ENCODE assay signal across 8 mouse cellular contexts in genomic region chr1:165775518-165776294, GRCm38 (mm10). TPM values are rescaled to one million over a fixed set of nuclear protein-coding genes. Genes with fewer than 3 reads are reported as not detected.
DNase-seq lines count a peak whose midpoint lies in the region; ATAC-seq lines count a peak whose summit lies in the region.

No protein-coding gene starts in this region.

- H3K9me3 ChIP-seq in embryonic facial prominence, embryonic 14.5 days (ENCODE audit: control insufficient read depth, low read length), result no peaks in the 10 kb centered on the region
- no peaks in the 10 kb centered on the region for H3K9me3 ChIP-seq in intestine, embryonic 14.5 days (ENCODE audit: control insufficient read depth, low read length)
- no peaks in the 10 kb centered on the region for H3K9me3 ChIP-seq in liver, embryonic 13.5 days (replicated peaks)

- DNase-seq in ovary, postnatal 14 days (ENCODE audit: low spot score), result peak; percentile 41
- DNase-seq in ovary, adult 18-20 months (ENCODE audit: low spot score), result no peak
- DNase-seq in embryonic facial prominence, embryonic 14.5 days (ENCODE audit: low spot score), result peak; percentile 88
- DNase-seq in intestine, embryonic 14.5 days (ENCODE audit: low spot score), result peak; percentile 60
- no peak for DNase-seq in liver, embryonic 13.5 days
- peak; percentile 83 for DNase-seq in retina, postnatal 1 day
- no peak for DNase-seq in testis, postnatal 10 days (ENCODE audit: low spot score)

- peaks cover 3% of the 10 kb centered on the region for H3K4me1 ChIP-seq in embryonic facial prominence, embryonic 14.5 days (ENCODE audit: control insufficient read depth, insufficient read depth, low read length)
- H3K4me1 ChIP-seq in intestine, embryonic 14.5 days (replicated peaks; ENCODE audit: control insufficient read depth, insufficient read depth, low read length), result peaks cover 5% of the 10 kb centered on the region
- H3K4me1 ChIP-seq in liver, embryonic 13.5 days (replicated peaks), result peaks cover 44% of the 10 kb centered on the region

- peaks cover 11% of the 10 kb centered on the region; the same call in 1 of the 2 replicates for H3K27me3 ChIP-seq in embryonic facial prominence, embryonic 14.5 days (replicated peaks; ENCODE audit: control insufficient read depth, insufficient read depth, low read length)
- no peaks in the 10 kb centered on the region for H3K27me3 ChIP-seq in intestine, embryonic 14.5 days (replicated peaks; ENCODE audit: control insufficient read depth, insufficient read depth, low read length)
- H3K27me3 ChIP-seq in liver, embryonic 13.5 days, result no peaks in the 10 kb centered on the region

- WGBS in embryonic facial prominence, embryonic 14.5 days, result 45% methylated on average over 19 of the region's 19 CpGs
- WGBS in intestine, embryonic 14.5 days, result 51% methylated on average over 19 of the region's 19 CpGs
- WGBS in liver, embryonic 13.5 days (ENCODE audit: insufficient replicate concordance), result 48% methylated on average over 19 of the region's 19 CpGs

- 0 out of 2 replicates have a peak, but pooled peaks cover 8% of the 10 kb centered on the region for H3K36me3 ChIP-seq in embryonic facial prominence, embryonic 14.5 days (ENCODE audit: control insufficient read depth, insufficient read depth, low read length)
- peaks cover 16% of the 10 kb centered on the region for H3K36me3 ChIP-seq in intestine, embryonic 14.5 days (ENCODE audit: control insufficient read depth, insufficient read depth, low read length)
- H3K36me3 ChIP-seq in liver, embryonic 13.5 days, result peaks cover 47% of the 10 kb centered on the region

- no peak overlapping the region for H3K27ac ChIP-seq in embryonic facial prominence, embryonic 14.5 days (replicated peaks; ENCODE audit: low read depth, low read length)
- no peak overlapping the region for H3K27ac ChIP-seq in intestine, embryonic 14.5 days (ENCODE audit: low read depth)
- H3K27ac ChIP-seq in liver, embryonic 13.5 days, result no peak overlapping the region

- ATAC-seq in activated CD4-positive, CD25-positive, alpha-beta regulatory T cell, adult 4 months, result peak; percentile 58
- peak; percentile 24; the same call in 1 of the 2 replicates for ATAC-seq in embryonic facial prominence, embryonic 14.5 days (ENCODE audit: low read depth)
- no peak for ATAC-seq in intestine, embryonic 14.5 days (replicated peaks; ENCODE audit: low FRiP score, low TSS enrichment, low read depth)
- no peak for ATAC-seq in liver, embryonic 13.5 days (ENCODE audit: low read depth)

- H3K4me2 ChIP-seq in embryonic facial prominence, embryonic 14.5 days (ENCODE audit: low read depth, low read length), result no peak overlapping the region
- 0 out of 2 replicates have a peak overlapping the region, but pooled peaks have one; percentile 6 for H3K4me2 ChIP-seq in intestine, embryonic 14.5 days (ENCODE audit: low read length)
- H3K4me2 ChIP-seq in liver, embryonic 13.5 days, result peak overlapping the region; percentile 41

- H3K9ac ChIP-seq in embryonic facial prominence, embryonic 14.5 days (ENCODE audit: low read depth, low read length), result no peak overlapping the region
- H3K9ac ChIP-seq in intestine, embryonic 14.5 days (ENCODE audit: low read length), result no peak overlapping the region
- H3K9ac ChIP-seq in liver, embryonic 13.5 days, result no peak overlapping the region

- no peak overlapping the region for H3K4me3 ChIP-seq in embryonic facial prominence, embryonic 14.5 days (ENCODE audit: low read depth, low read length)
- no peak overlapping the region for H3K4me3 ChIP-seq in intestine, embryonic 14.5 days (ENCODE audit: low read depth, low read length)
- no peak overlapping the region for H3K4me3 ChIP-seq in liver, embryonic 13.5 days (replicated peaks)

RNA-seq across cellular contexts. Expression of gene Creg1, which starts 12.2 kb away (rescaled TPM):
- polyA plus RNA-seq in activated CD4-positive, CD25-positive, alpha-beta regulatory T cell, adult 4 months (2017; shearing (Covaris generic)), result 10 to 100 TPM; 24.1 to 24.2 TPM
- 77.1 and 81.0 TPM in 2 replicates for polyA plus RNA-seq in embryonic facial prominence, embryonic 14.5 days (2014; fragmentation: Nextera tagmentation; extraction: Ambion mirVana)
- polyA plus RNA-seq in intestine, embryonic 14.5 days (2014; fragmentation: Nextera tagmentation; extraction: Ambion mirVana), result 78.7 and 81.2 TPM in 2 replicates
- polyA plus RNA-seq in liver, embryonic 13.5 days (2015; fragmentation: Nextera tagmentation; extraction: Ambion mirVana), result 334 and 344 TPM in 2 replicates

RNA-seq across cellular contexts. Expression of gene Cd247, which starts 12.8 kb away (rescaled TPM):
- 100 to 1,000 TPM; 370 TPM for polyA plus RNA-seq in activated CD4-positive, CD25-positive, alpha-beta regulatory T cell, adult 4 months (2017; shearing (Covaris generic))
- 0.42 and 0.94 TPM in 2 replicates for polyA plus RNA-seq in embryonic facial prominence, embryonic 14.5 days (2014; fragmentation: Nextera tagmentation; extraction: Ambion mirVana)
- polyA plus RNA-seq in intestine, embryonic 14.5 days (2014; fragmentation: Nextera tagmentation; extraction: Ambion mirVana), result 0.81 and 1.6 TPM in 2 replicates
- 0.09 and 0.30 TPM in 2 replicates for polyA plus RNA-seq in liver, embryonic 13.5 days (2015; fragmentation: Nextera tagmentation; extraction: Ambion mirVana)

Comparison
In these comparisons a context has a peak if more than half of its experiments do, and no peak if none do; other contexts are left out.
1. DNase-seq: peak in ovary, postnatal 14 days (single experiment), embryonic facial prominence, embryonic 14.5 days (single experiment), intestine, embryonic 14.5 days (single experiment) and retina, postnatal 1 day (single experiment); none in ovary, adult 18-20 months (single experiment), liver, embryonic 13.5 days (single experiment) and testis, postnatal 10 days (single experiment).
2. ATAC-seq: peak in activated CD4-positive, CD25-positive, alpha-beta regulatory T cell, adult 4 months (single experiment) and embryonic facial prominence, embryonic 14.5 days (single experiment); none in intestine, embryonic 14.5 days (single experiment) and liver, embryonic 13.5 days (single experiment).
3. RNA of gene Cd247, which starts 12.8 kb away (polyA plus RNA-seq): 370 TPM in activated CD4-positive, CD25-positive, alpha-beta regulatory T cell, adult 4 months; 0.81 to 1.6 TPM in intestine, embryonic 14.5 days, 0.42 to 0.94 TPM in embryonic facial prominence, embryonic 14.5 days and 0.09 to 0.30 TPM in liver, embryonic 13.5 days; every median in the first group is over 100 times any median in the second.